Mouse (Mus musculus) frontal cortex, postnatal 25 days (tissue): ENCODE results near the gene Efcab12.

Experiments
- DNase-seq, 2 experiments: peaks; one replicate each; pipeline ENCODE4 v3.0.0; 2022; ENCODE audit warnings: low spot score in 2 of 2

Efcab12 gene

GRCm38 (mm10) chr6:115791842-115792686 lies 46.1 kb downstream of the Efcab12 start:
- no peak for DNase-seq

- no peak for DNase-seq
Observed at GRCm38 (mm10) chr6:115791016-115791415, 47.2 kb downstream of the Efcab12 start.

GRCm38 (mm10) chr6:115782781-115783180 lies 55.4 kb downstream of the Efcab12 start:
- no peak for DNase-seq

- no peak for DNase-seq
Observed at GRCm38 (mm10) chr6:115776363-115776762, 61.8 kb downstream of the Efcab12 start.

- DNase-seq, result no peak
Observed at GRCm38 (mm10) chr6:115775838-115776237, 62.4 kb downstream of the Efcab12 start.

GRCm38 (mm10) chr6:115774501-115774921 lies 63.7 kb downstream of the Efcab12 start, which contains the start of gene Cand2:
Gene Cand2, plus strand, starts transcription at chr6:115774538.
- DNase-seq, result no peak

GRCm38 (mm10) chr6:115773966-115774413 lies 64.2 kb downstream of the Efcab12 start:
- DNase-seq, result no peak

GRCm38 (mm10) chr6:115772604-115773003 lies 65.6 kb downstream of the Efcab12 start:
- DNase-seq, result no peak

- no peak for DNase-seq
Observed at GRCm38 (mm10) chr6:115772201-115772600, 66.0 kb downstream of the Efcab12 start.

- no peak for DNase-seq
Observed at GRCm38 (mm10) chr6:115770852-115771251, 67.4 kb downstream of the Efcab12 start.

- DNase-seq, result no peak
Observed at GRCm38 (mm10) chr6:115770059-115770670, 68.0 kb downstream of the Efcab12 start.

- no peak for DNase-seq
Observed at GRCm38 (mm10) chr6:115768207-115768606, 70.0 kb downstream of the Efcab12 start.

- no peak for DNase-seq
Observed at GRCm38 (mm10) chr6:115767357-115767756, 70.9 kb downstream of the Efcab12 start.

- DNase-seq, result no peak
Observed at GRCm38 (mm10) chr6:115764179-115764578, 74.0 kb downstream of the Efcab12 start.

GRCm38 (mm10) chr6:115761995-115762756 lies 76.0 kb downstream of the Efcab12 start, which contains the start of gene Tmem40:
Gene Tmem40, minus strand, starts transcription at chr6:115762410.
- no peak for DNase-seq

GRCm38 (mm10) chr6:115760982-115761381 lies 77.2 kb downstream of the Efcab12 start:
- no peak for DNase-seq
